Mouse (Mus musculus): ENCODE data around the gene Pet117. TPM values are rescaled to one million over a fixed set of nuclear protein-coding genes. Genes with fewer than 3 reads are reported as not detected.

The Pet117 gene
- polyA plus RNA-seq (2015; fragmentation: Nextera tagmentation; extraction: Ambion mirVana) = 2.6 and 3.1 TPM in 2 replicates

DNA sequence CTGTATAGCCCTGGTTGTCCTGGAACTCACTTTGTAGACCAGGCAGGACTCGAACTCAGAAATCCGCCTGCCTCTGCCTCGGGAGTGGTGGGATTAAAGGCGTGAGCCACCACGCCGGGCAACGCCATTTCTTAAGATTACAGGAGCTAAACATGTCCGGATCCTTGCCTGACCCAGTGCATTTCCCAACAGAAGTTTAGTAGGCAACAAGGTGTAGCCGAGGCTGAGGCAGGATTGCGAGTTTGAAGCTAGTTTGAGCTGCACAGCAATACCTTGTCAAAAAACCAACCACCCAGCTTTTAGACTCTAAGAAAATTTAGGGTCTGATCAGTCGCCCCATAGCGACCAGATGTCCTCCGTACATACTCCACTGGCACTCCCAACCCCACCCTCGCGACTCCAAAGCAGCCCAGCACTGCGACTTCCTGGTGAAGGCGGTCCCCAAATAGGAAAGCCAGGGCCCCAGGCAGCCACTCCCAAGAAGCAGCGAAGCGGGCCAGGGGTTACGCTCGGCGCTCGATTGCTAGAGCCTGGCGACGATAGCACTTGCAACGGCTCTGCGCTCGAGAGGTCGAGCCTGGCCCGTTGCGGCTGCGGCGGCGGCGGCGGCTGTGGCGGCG, at the start of gene Pet117, which contains the start of gene Kat14:
Gene Pet117 (plus strand): TSS at position 597 of the 620 bp plus-strand sequence.
Gene Kat14 (plus strand): TSS at position 584 of the 620 bp plus-strand sequence.
- ATAC-seq = peak; percentile 96
- Histone ChIP-seq H3K27me3 (replicated peaks; ENCODE audit: control insufficient read depth, insufficient read depth, low read length) (no peaks in the 10 kb centered on the region), H3K9me3 (ENCODE audit: control insufficient read depth, low read length) (no peaks in the 10 kb centered on the region), H3K4me3 (replicated peaks; ENCODE audit: low read length) (peak within 1 kb of the TSS; percentile 88), H3K4me1 (replicated peaks; ENCODE audit: control insufficient read depth, insufficient read depth, low read length) (peaks cover 11% of the 10 kb centered on the region), H3K4me2 (ENCODE audit: low read length) (peak within 1 kb of the TSS; percentile 72), H3K9ac (replicated peaks; ENCODE audit: low read depth, low read length) (peak within 1 kb of the TSS; percentile 92), H3K36me3 (ENCODE audit: control insufficient read depth, insufficient read depth) (no peaks in the 10 kb centered on the region; the same call in 1 of the 2 replicates), H3K27ac (ENCODE audit: low read length) (peak within 1 kb of the TSS; percentile 92)
- 8% methylated on average over 37 of the region's 38 CpGs for WGBS

DNA sequence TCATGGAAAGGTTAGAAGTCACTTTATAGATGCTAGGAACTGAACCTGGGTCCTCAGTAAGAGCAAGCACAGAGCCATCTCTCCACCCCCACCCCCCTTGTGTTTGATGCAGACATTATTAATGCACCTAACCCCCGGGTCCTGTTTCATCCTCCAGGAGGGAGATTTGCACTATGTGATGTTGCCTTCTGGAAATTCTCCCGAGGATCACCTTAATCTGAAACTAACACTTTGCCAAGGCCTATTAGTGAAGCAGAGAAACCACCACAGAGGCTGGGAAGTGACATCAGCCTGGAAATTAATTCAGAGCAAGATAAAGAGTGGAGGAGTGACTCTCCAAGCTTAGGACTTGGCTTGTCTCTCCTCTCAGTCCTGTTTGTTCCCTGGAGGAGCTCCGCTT, 44.6 kb upstream of the Pet117 start:
- Histone ChIP-seq H3K36me3 (ENCODE audit: control insufficient read depth, insufficient read depth) (no peaks in the 10 kb centered on the region), H3K9ac (replicated peaks; ENCODE audit: low read depth, low read length) (no peak overlapping the region), H3K4me1 (replicated peaks; ENCODE audit: control insufficient read depth, insufficient read depth, low read length) (no peaks in the 10 kb centered on the region), H3K4me2 (ENCODE audit: low read length) (no peak overlapping the region), H3K27ac (ENCODE audit: low read length) (no peak overlapping the region), H3K4me3 (replicated peaks; ENCODE audit: low read length) (no peak overlapping the region), H3K27me3 (replicated peaks; ENCODE audit: control insufficient read depth, insufficient read depth, low read length) (peaks cover 14% of the 10 kb centered on the region; the same call in 1 of the 2 replicates), H3K9me3 (ENCODE audit: control insufficient read depth, low read length) (no peaks in the 10 kb centered on the region)
- WGBS = 54% methylated on average over 3 of the region's 3 CpGs
- ATAC-seq = no peak

DNA sequence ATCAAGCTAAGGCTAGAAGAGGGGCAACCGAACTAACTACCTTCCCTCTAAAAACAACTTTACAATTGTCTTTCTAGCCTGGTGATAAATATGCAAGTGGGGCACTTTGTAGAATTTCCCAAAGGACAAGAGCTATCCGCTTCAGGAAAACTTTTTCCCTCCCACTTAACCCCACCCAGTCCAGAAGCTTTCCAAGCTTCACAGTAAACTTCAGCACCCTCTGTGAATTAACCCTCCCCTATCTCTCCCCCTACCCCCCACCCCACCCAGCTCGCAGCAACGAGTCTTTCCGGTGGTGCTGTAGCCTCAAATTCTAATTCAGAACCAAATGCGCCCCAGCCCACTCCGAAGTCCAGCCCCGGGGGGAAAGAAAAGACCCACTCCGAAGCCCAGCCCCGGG, 39.3 kb upstream of the Pet117 start:
- no peak overlapping the region for H3K4me2 ChIP-seq (ENCODE audit: low read length)
- H3K9ac ChIP-seq (replicated peaks; ENCODE audit: low read depth, low read length) = no peak overlapping the region
- H3K4me1 ChIP-seq (replicated peaks; ENCODE audit: control insufficient read depth, insufficient read depth, low read length) = peaks cover 32% of the 10 kb centered on the region
- H3K27me3 ChIP-seq (replicated peaks; ENCODE audit: control insufficient read depth, insufficient read depth, low read length) = peaks cover 50% of the 10 kb centered on the region
- no peaks in the 10 kb centered on the region for H3K36me3 ChIP-seq (ENCODE audit: control insufficient read depth, insufficient read depth)
- no peak overlapping the region for H3K4me3 ChIP-seq (replicated peaks; ENCODE audit: low read length)
- no peaks in the 10 kb centered on the region for H3K9me3 ChIP-seq (ENCODE audit: control insufficient read depth, low read length)
- no peak for ATAC-seq
- 3% methylated on average over 5 of the region's 10 CpGs for WGBS
- no peak overlapping the region for H3K27ac ChIP-seq (ENCODE audit: low read length)

DNA sequence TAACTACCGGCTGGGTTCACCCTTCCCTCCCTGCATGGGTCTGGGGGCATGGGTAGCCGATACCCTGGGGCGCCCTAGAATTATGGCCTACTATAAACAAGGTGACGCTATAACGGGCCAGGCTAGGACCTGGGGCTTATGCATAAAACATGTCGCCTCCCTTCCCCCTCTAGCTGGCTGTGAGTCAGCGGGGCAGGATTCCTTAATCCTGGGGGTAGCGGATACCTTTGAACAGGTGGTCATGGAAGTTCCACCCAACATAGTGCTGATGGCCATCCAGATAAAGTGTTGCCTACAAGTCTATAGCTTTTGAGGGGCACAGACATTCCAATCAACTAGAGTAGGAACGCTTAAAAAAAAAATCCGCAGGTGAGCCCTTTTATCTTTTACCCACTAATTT, 38.9 kb upstream of the Pet117 start:
- Histone ChIP-seq H3K4me1 (replicated peaks; ENCODE audit: control insufficient read depth, insufficient read depth, low read length) (peaks cover 32% of the 10 kb centered on the region), H3K4me2 (ENCODE audit: low read length) (no peak overlapping the region), H3K27me3 (replicated peaks; ENCODE audit: control insufficient read depth, insufficient read depth, low read length) (peaks cover 51% of the 10 kb centered on the region), H3K4me3 (replicated peaks; ENCODE audit: low read length) (no peak overlapping the region), H3K9me3 (ENCODE audit: control insufficient read depth, low read length) (no peaks in the 10 kb centered on the region), H3K9ac (replicated peaks; ENCODE audit: low read depth, low read length) (no peak overlapping the region), H3K36me3 (ENCODE audit: control insufficient read depth, insufficient read depth) (no peaks in the 10 kb centered on the region), H3K27ac (ENCODE audit: low read length) (no peak overlapping the region)
- WGBS = 5% methylated on average over 10 of the region's 10 CpGs
- no peak for ATAC-seq

- peak; percentile 37; the same call in 1 of the 2 replicates for ATAC-seq
- Histone ChIP-seq H3K4me2 (ENCODE audit: low read length) (peak overlapping the region; percentile 96), H3K27me3 (replicated peaks; ENCODE audit: control insufficient read depth, insufficient read depth, low read length) (peaks cover 54% of the 10 kb centered on the region), H3K9me3 (ENCODE audit: control insufficient read depth, low read length) (no peaks in the 10 kb centered on the region), H3K9ac (replicated peaks; ENCODE audit: low read depth, low read length) (peak overlapping the region; percentile 46), H3K4me3 (replicated peaks; ENCODE audit: low read length) (peak overlapping the region; percentile 51), H3K36me3 (ENCODE audit: control insufficient read depth, insufficient read depth) (no peaks in the 10 kb centered on the region), H3K4me1 (replicated peaks; ENCODE audit: control insufficient read depth, insufficient read depth, low read length) (peaks cover 32% of the 10 kb centered on the region), H3K27ac (ENCODE audit: low read length) (no peak overlapping the region)
- WGBS = under 1% methylated on average over 27 of the region's 41 CpGs
Observed at GRCm38 (mm10) chr2:144330352-144330959, 38.3 kb upstream of the Pet117 start.

DNA sequence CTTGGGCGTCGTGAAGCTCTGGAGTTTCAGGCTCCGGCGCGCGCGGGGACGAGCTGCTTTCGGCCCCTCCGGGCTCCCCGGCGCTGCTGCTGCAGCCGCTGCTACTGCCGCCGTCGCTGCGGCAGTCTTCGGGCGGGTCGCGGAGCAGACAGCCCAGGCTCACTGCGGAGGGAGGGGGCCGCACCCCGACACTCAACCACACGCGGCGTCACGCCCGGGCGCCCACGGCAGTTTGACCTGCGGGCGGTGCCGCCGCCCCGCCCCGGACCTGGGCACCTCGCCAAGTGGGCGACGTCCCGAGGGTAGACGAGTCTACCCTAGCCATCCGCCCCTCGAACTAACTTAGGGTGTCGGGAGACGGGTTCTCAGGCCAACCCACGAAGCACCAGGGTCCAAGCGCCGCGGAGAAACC, 37.8 kb upstream of the Pet117 start:
- peak overlapping the region; percentile 46 for H3K9ac ChIP-seq (replicated peaks; ENCODE audit: low read depth, low read length)
- WGBS = under 1% methylated on average over 50 of the region's 50 CpGs
- H3K4me3 ChIP-seq (replicated peaks; ENCODE audit: low read length) = peak overlapping the region; percentile 51
- H3K27ac ChIP-seq (ENCODE audit: low read length) = no peak overlapping the region
- peak overlapping the region; percentile 96 for H3K4me2 ChIP-seq (ENCODE audit: low read length)
- ATAC-seq = peak; percentile 67
- H3K27me3 ChIP-seq (replicated peaks; ENCODE audit: control insufficient read depth, insufficient read depth, low read length) = peaks cover 55% of the 10 kb centered on the region
- H3K9me3 ChIP-seq (ENCODE audit: control insufficient read depth, low read length) = no peaks in the 10 kb centered on the region
- H3K36me3 ChIP-seq (ENCODE audit: control insufficient read depth, insufficient read depth) = no peaks in the 10 kb centered on the region
- H3K4me1 ChIP-seq (replicated peaks; ENCODE audit: control insufficient read depth, insufficient read depth, low read length) = peaks cover 32% of the 10 kb centered on the region

DNA sequence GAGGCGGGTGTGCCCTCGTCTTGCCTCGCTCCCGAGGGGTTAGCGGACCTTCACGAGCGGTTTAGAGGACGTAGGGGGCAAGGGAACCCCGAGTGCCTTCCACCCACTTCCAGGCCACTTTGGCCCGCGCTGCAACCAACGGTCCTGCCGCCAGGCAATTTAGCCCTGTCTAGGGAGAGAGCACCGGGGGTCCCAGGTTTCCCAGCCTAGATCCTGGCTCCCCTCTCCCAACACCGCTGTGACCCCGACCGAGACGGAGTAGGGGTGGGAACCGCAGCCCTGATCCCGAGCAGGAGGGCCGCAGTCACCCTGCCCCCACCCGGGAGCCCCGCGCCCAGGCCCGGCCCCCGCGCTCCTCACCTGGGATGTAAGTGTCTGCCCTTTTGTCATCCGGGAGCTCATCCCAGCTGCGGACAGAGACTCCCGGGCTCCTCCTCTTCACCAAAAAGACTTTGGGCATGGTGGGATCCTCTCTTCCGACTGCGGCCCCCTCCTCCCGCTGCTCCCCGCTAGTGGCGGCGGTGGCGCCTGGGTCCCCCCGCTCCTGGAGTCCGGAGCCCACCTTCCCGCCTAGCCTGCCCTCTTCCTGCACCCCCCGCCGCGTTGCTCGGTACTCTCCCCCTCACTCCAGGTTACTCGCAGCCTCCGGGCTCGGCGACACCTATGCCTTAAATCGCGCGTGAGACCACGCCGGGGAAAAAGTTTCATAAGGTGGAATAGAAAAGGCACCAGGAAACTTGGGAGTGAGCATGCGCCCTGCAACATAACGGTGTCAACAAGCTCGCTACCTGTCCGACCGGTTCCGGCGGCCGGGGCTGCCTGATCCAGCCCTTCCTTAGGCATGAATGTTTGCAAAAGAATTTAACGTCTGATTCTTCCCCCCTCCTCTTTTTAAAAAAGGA, 37.1 kb upstream of the Pet117 start, which contains the start of gene Ovol2:
Gene Ovol2 (minus strand): TSS at position 746 of the 902 bp plus-strand sequence.
- Histone ChIP-seq H3K9me3 (ENCODE audit: control insufficient read depth, low read length) (no peaks in the 10 kb centered on the region), H3K4me1 (replicated peaks; ENCODE audit: control insufficient read depth, insufficient read depth, low read length) (peaks cover 32% of the 10 kb centered on the region), H3K4me2 (ENCODE audit: low read length) (peak within 1 kb of the TSS; percentile 96), H3K27ac (ENCODE audit: low read length) (no peak within 1 kb of the TSS), H3K36me3 (ENCODE audit: control insufficient read depth, insufficient read depth) (no peaks in the 10 kb centered on the region), H3K4me3 (replicated peaks; ENCODE audit: low read length) (peak within 1 kb of the TSS; percentile 51), H3K9ac (replicated peaks; ENCODE audit: low read depth, low read length) (peak within 1 kb of the TSS; percentile 46), H3K27me3 (replicated peaks; ENCODE audit: control insufficient read depth, insufficient read depth, low read length) (peaks cover 57% of the 10 kb centered on the region)
- peak; percentile 34 for ATAC-seq
- under 1% methylated on average over 62 of the region's 62 CpGs for WGBS

GRCm38 (mm10) chr2:144332486-144332885, 36.3 kb upstream of the Pet117 start:
- H3K9me3 ChIP-seq (ENCODE audit: control insufficient read depth, low read length) = no peaks in the 10 kb centered on the region
- WGBS = 3% methylated on average over 9 of the region's 9 CpGs

More at GRCm38 (mm10) chr2:144332486-144332885, 36.3 kb upstream of the Pet117 start:
- H3K36me3 ChIP-seq (ENCODE audit: control insufficient read depth, insufficient read depth) = no peaks in the 10 kb centered on the region
- peak overlapping the region; percentile 96 for H3K4me2 ChIP-seq (ENCODE audit: low read length)
- H3K27ac ChIP-seq (ENCODE audit: low read length) = no peak overlapping the region
- H3K4me3 ChIP-seq (replicated peaks; ENCODE audit: low read length) = peak overlapping the region; percentile 30; the same call in 1 of the 2 replicates
- ATAC-seq = no peak
- H3K9ac ChIP-seq (replicated peaks; ENCODE audit: low read depth, low read length) = no peak overlapping the region
- H3K27me3 ChIP-seq (replicated peaks; ENCODE audit: control insufficient read depth, insufficient read depth, low read length) = peaks cover 55% of the 10 kb centered on the region
- H3K4me1 ChIP-seq (replicated peaks; ENCODE audit: control insufficient read depth, insufficient read depth, low read length) = peaks cover 32% of the 10 kb centered on the region

All from forebrain, embryonic 16.5 days (tissue).